Mouse (Mus musculus) hindbrain, embryonic 11.5 days (tissue): ENCODE data around the gene Osm. TPM values are rescaled to one million over a fixed set of nuclear protein-coding genes. Genes with fewer than 3 reads are reported as not detected.

Source experiments
- ATAC-seq: fragments of 200-750 bp; cut with Nextera tagmentation; 2 replicates; pipeline ENCODE4 v1.8.0; 2017; ENCODE audit warnings: mild to moderate bottlenecking, moderate TSS enrichment, moderate library complexity; ENCODE audit not compliant: low FRiP score
- DNase-seq: peaks from one replicate; pipeline ENCODE4 v3.0.0-alpha.2; 2015; ENCODE audit warnings: low spot score
- H3K27ac ChIP-seq: fragments of 300-500 bp; sonication (generic); 2 replicates; pipeline ENCODE4 v1.5.1; 2014; ENCODE audit warnings: mild to moderate bottlenecking, low read depth, low read length
- H3K27me3 ChIP-seq: fragments of 300-500 bp; sonication (generic); 2 replicates; pipeline ENCODE4 v1.6.1; 2014; ENCODE audit warnings: mild to moderate bottlenecking, low read length, moderate library complexity, mixed read lengths; ENCODE audit not compliant: control insufficient read depth, insufficient read depth
- H3K36me3 ChIP-seq: fragments of 300-500 bp; sonication (generic); 2 replicates; pipeline ENCODE4 v1.6.1; 2014; ENCODE audit warnings: mild to moderate bottlenecking, low read length, moderate library complexity, mixed read lengths; ENCODE audit not compliant: control insufficient read depth, insufficient read depth
- H3K4me1 ChIP-seq: fragments of 300-500 bp; sonication (generic); replicated peaks from 2 replicates; pipeline ENCODE4 v1.6.1; 2014; ENCODE audit warnings: low read length, mixed read lengths; ENCODE audit not compliant: control insufficient read depth, insufficient read depth
- H3K4me2 ChIP-seq: fragments of 300-500 bp; sonication (generic); replicated peaks from 2 replicates; pipeline ENCODE4 v1.6.1; 2014; ENCODE audit warnings: mild to moderate bottlenecking, low read depth, low read length
- H3K4me3 ChIP-seq: fragments of 300-500 bp; sonication (generic); 2 replicates; pipeline ENCODE4 v1.5.1; 2014; ENCODE audit warnings: low read depth, low read length
- H3K9ac ChIP-seq: fragments of 300-500 bp; sonication (generic); 2 replicates; pipeline ENCODE4 v1.6.1; 2014; ENCODE audit warnings: low read depth, low read length
- H3K9me3 ChIP-seq: fragments of 300-500 bp; sonication (generic); 2 replicates; pipeline ENCODE4 v1.6.1; 2016; ENCODE audit warnings: low read length; ENCODE audit not compliant: control insufficient read depth
- WGBS: fragments of 180-500 bp; shearing (Covaris S2); extraction: QIAGEN DNeasy Blood & Tissue Kit; methylation state at CpG from one replicate; pipeline ENCODE4 v1.1.7; 2014; 5-methylcytosine and 5-hydroxymethylcytosine counted together
- polyA plus RNA-seq: library from polyadenylated mRNA; unstranded; fragments of >200 nt; fragmentation: Nextera tagmentation; extraction: Ambion mirVana; gene quantifications from 2 replicates; pipeline ENCODE4 v1.2.1, GENCODE M21; 2014

Gene Osm
- polyA plus RNA-seq, 1 experiment from 2014 or later: not detected

- Histone ChIP-seq H3K4me2 (no peak overlapping the region), H3K4me1 (no peaks in the 10 kb centered on the region), H3K36me3 (no peaks in the 10 kb centered on the region), H3K27me3 (no peaks in the 10 kb centered on the region), H3K4me3 (no peak overlapping the region), H3K27ac (no peak overlapping the region), H3K9ac (no peak overlapping the region), H3K9me3 (no peaks in the 10 kb centered on the region)
- no peak for ATAC-seq
- DNase-seq: no peak
- WGBS: 80% methylated on average over 8 of the region's 8 CpGs
These were observed 39.6 kb upstream of the Osm start for GRCm38 (mm10) chr11:4196636-4197035.

GRCm38 (mm10) chr11:4197691-4198090 lies 38.5 kb upstream of the Osm start:
- no peak overlapping the region for H3K4me2 ChIP-seq
- ATAC-seq: no peak
- H3K4me3 ChIP-seq: no peak overlapping the region
- no peaks in the 10 kb centered on the region for H3K4me1 ChIP-seq
- DNase-seq: no peak
- WGBS: 76% methylated on average over 1 of the region's 1 CpGs
- H3K9me3 ChIP-seq: no peaks in the 10 kb centered on the region
- H3K9ac ChIP-seq: no peak overlapping the region
- no peaks in the 10 kb centered on the region for H3K36me3 ChIP-seq
- no peak overlapping the region for H3K27ac ChIP-seq
- no peaks in the 10 kb centered on the region for H3K27me3 ChIP-seq

- ATAC-seq: no peak
- Histone ChIP-seq H3K9me3 (no peaks in the 10 kb centered on the region), H3K4me2 (no peak overlapping the region), H3K4me1 (no peaks in the 10 kb centered on the region), H3K27ac (no peak overlapping the region), H3K27me3 (no peaks in the 10 kb centered on the region), H3K4me3 (no peak overlapping the region), H3K36me3 (no peaks in the 10 kb centered on the region), H3K9ac (no peak overlapping the region)
- DNase-seq: no peak
- WGBS: 85% methylated on average over 11 of the region's 11 CpGs
These were observed 34.1 kb upstream of the Osm start for GRCm38 (mm10) chr11:4201981-4202700.

GRCm38 (mm10) chr11:4202995-4203704 lies 33.1 kb upstream of the Osm start:
- DNase-seq: no peak
- 91% methylated on average over 12 of the region's 12 CpGs for WGBS

GRCm38 (mm10) chr11:4203705-4204074 lies 32.5 kb upstream of the Osm start:
- ATAC-seq (no peak), DNase-seq (no peak)
- Histone ChIP-seq H3K36me3 (no peaks in the 10 kb centered on the region), H3K4me3 (no peak overlapping the region), H3K27ac (no peak overlapping the region), H3K9me3 (no peaks in the 10 kb centered on the region), H3K4me1 (no peaks in the 10 kb centered on the region), H3K9ac (no peak overlapping the region), H3K27me3 (no peaks in the 10 kb centered on the region), H3K4me2 (no peak overlapping the region)
- WGBS: 55% methylated on average over 2 of the region's 2 CpGs

More at GRCm38 (mm10) chr11:4202995-4203704, 33.1 kb upstream of the Osm start:
- Histone ChIP-seq H3K36me3 (no peaks in the 10 kb centered on the region), H3K9ac (no peak overlapping the region), H3K27me3 (no peaks in the 10 kb centered on the region), H3K4me3 (no peak overlapping the region), H3K27ac (no peak overlapping the region), H3K4me2 (no peak overlapping the region), H3K4me1 (no peaks in the 10 kb centered on the region), H3K9me3 (no peaks in the 10 kb centered on the region)
- ATAC-seq: no peak

GRCm38 (mm10) chr11:4205097-4205655 lies 31.0 kb upstream of the Osm start:
- no peak overlapping the region for H3K27ac ChIP-seq
- no peaks in the 10 kb centered on the region for H3K4me1 ChIP-seq
- WGBS: 89% methylated on average over 5 of the region's 5 CpGs
- H3K27me3 ChIP-seq: no peaks in the 10 kb centered on the region
- H3K9me3 ChIP-seq: no peaks in the 10 kb centered on the region
- H3K4me3 ChIP-seq: no peak overlapping the region
- no peaks in the 10 kb centered on the region for H3K36me3 ChIP-seq
- ATAC-seq (no peak), DNase-seq (no peak)
- H3K9ac ChIP-seq: no peak overlapping the region
- no peak overlapping the region for H3K4me2 ChIP-seq

- no peak overlapping the region for H3K4me2 ChIP-seq
- WGBS: 89% methylated on average over 7 of the region's 7 CpGs
- H3K9me3 ChIP-seq: no peaks in the 10 kb centered on the region
- DNase-seq (no peak), ATAC-seq (no peak)
- H3K36me3 ChIP-seq: no peaks in the 10 kb centered on the region
- H3K4me3 ChIP-seq: no peak overlapping the region
- H3K9ac ChIP-seq: no peak overlapping the region
- H3K27ac ChIP-seq: no peak overlapping the region
- H3K4me1 ChIP-seq: no peaks in the 10 kb centered on the region
- H3K27me3 ChIP-seq: no peaks in the 10 kb centered on the region
These were observed 30.3 kb upstream of the Osm start for GRCm38 (mm10) chr11:4205951-4206350.

- no peak overlapping the region for H3K27ac ChIP-seq
- H3K9ac ChIP-seq: no peak overlapping the region
- no peaks in the 10 kb centered on the region for H3K27me3 ChIP-seq
- H3K4me1 ChIP-seq: no peaks in the 10 kb centered on the region
- ATAC-seq (no peak), DNase-seq (no peak)
- no peak overlapping the region for H3K4me2 ChIP-seq
- H3K9me3 ChIP-seq: no peaks in the 10 kb centered on the region
- H3K4me3 ChIP-seq: no peak overlapping the region
- no peaks in the 10 kb centered on the region for H3K36me3 ChIP-seq
- WGBS: 85% methylated on average over 6 of the region's 6 CpGs
These were observed 29.7 kb upstream of the Osm start for GRCm38 (mm10) chr11:4206563-4206962.

- no peaks in the 10 kb centered on the region for H3K4me1 ChIP-seq
- ATAC-seq (no peak), DNase-seq (no peak)
- H3K27ac ChIP-seq: no peak overlapping the region
- H3K9ac ChIP-seq: no peak overlapping the region
- no peaks in the 10 kb centered on the region for H3K36me3 ChIP-seq
- H3K4me2 ChIP-seq: no peak overlapping the region
- 93% methylated on average over 9 of the region's 9 CpGs for WGBS
- no peaks in the 10 kb centered on the region for H3K27me3 ChIP-seq
- H3K9me3 ChIP-seq: no peaks in the 10 kb centered on the region
- no peak overlapping the region for H3K4me3 ChIP-seq
These were observed 28.6 kb upstream of the Osm start for GRCm38 (mm10) chr11:4207655-4208054.
